Mouse (Mus musculus): ENCODE measurements at regions not wholly inside any gene's neighbourhood (a gene's known extent, or its start where the extent isn't known, plus 50 kb on each side); places are given as distances from the start of the nearest gene placed in this dataset.
A peak's percentile ranks its signal among the peaks of the same experiment; 100 is the strongest.

GRCm38 (mm10) chr3:47866061-47866460 lies 1418.0 kb upstream of the Pabpc4l start:
- no peak for DNase-seq

- DNase-seq: peak; percentile 21
These were observed 1415.6 kb upstream of the Pabpc4l start for GRCm38 (mm10) chr3:47863591-47863990.

DNA sequence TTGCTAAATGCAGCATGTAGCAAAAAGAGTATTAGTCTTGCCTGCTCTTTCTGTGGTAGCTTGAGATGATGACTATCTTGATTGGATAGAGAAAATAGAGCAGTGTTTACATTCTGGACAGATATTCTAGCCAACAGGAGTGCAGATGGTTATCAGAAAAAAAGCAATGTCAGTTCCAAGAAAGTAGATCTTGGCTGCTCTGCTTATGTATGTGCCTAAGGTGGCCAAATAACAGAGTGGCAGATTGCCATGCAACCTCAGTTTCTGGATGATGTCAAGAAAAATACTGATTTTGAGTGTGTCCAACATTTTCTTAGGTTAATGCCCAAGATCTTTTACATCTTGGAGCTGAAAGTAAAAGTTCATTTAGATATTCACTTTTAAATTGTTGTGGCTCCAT lies 1397.6 kb upstream of the Pabpc4l start:
- DNase-seq: no peak

- DNase-seq: no peak
These were observed 1388.7 kb upstream of the Pabpc4l start for GRCm38 (mm10) chr3:47836541-47837240.

DNA sequence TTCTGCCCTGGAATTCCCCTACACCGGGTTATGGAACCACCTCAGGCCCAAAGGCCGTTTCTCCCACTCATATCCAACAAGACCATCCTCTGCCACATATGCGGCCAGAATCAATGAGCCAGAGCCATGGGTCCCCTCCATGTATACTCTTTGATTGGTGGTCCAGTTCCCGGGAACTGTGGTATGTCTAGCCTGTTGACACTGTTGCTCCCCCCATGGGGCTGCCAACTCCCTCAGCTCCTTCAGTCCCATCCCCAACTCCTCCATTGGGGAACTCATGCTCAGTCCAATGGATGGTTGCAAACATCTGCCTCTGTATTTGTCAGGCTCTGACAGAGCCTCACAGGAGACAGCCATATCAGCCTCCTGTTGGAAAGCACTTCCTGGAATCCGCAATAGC lies 1370.3 kb upstream of the Pabpc4l start:
- no peak for DNase-seq

DNA sequence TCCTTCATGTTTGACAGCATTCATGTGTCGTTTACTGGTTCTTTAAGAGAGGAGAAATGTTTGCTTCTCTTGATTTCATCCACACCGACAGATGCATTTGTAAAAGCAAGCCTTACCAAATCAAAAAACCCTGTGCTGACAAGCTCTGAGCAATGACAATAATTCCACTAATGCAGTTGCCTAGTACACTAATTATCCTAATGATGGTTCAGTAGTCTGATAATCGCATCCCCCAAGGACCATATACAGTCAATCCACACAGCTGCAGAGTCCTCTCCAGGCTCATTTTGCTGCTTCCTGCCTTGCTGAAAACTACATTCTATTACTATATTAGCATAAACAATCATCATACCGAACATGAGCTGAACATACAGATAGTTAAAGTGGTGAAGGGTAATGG lies 1369.5 kb upstream of the Pabpc4l start:
- no peak for DNase-seq

Data from right cerebral cortex, adult 18-20 months (tissue).